Mouse (Mus musculus): ENCODE results near the gene Ptprn2. TPM values are rescaled to one million over a fixed set of nuclear protein-coding genes. Genes with fewer than 3 reads are reported as not detected.

The Ptprn2 gene
- polyA plus RNA-seq, 1 experiment from 2014 or later, result 0.30 TPM

DNA sequence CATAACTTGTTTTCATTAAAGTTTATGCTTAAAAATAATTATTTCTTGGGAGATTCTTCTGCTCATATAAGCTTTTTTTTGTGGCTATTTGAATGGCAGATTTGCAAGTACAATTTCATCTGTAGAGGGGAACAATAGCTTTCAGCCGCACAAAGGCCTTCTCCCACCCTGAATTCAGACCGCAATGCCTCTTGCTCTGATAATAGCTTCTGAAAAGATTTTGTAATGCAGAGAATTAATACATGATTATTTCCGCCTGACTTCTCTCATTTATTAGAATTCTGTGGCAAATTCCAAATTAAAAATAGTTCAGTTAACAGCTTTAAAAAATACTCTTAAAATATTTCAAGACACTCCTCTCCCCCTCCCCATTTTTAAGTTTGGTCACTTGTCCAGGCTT, 671.3 kb downstream of the Ptprn2 start:
- no peak overlapping the region for H3K4me3 ChIP-seq (ENCODE audit: low read depth, low read length)
- H3K4me2 ChIP-seq, result no peak overlapping the region
- no peak for TF ChIP-seq CTCF (IDR thresholded peaks at IDR 0.05; ENCODE audit: low read depth)
- ATAC-seq (ENCODE audit: insufficient read depth) (no peak), DNase-seq (no peak)
- no peaks in the 10 kb centered on the region for H3K9me3 ChIP-seq (ENCODE audit: low read depth, low read length)
- no peak overlapping the region for H3K9ac ChIP-seq
- H3K36me3 ChIP-seq (ENCODE audit: insufficient read depth), result no peaks in the 10 kb centered on the region
- no peak overlapping the region for H3K27ac ChIP-seq (ENCODE audit: low read depth)
- H3K27me3 ChIP-seq (ENCODE audit: insufficient read depth, low read length), result peaks cover 98% of the 10 kb centered on the region
- 76% methylated on average over 3 of the region's 3 CpGs for WGBS
- 0 out of 2 replicates have a peak, but pooled peaks cover 4% of the 10 kb centered on the region for H3K4me1 ChIP-seq (ENCODE audit: insufficient read depth)

DNA sequence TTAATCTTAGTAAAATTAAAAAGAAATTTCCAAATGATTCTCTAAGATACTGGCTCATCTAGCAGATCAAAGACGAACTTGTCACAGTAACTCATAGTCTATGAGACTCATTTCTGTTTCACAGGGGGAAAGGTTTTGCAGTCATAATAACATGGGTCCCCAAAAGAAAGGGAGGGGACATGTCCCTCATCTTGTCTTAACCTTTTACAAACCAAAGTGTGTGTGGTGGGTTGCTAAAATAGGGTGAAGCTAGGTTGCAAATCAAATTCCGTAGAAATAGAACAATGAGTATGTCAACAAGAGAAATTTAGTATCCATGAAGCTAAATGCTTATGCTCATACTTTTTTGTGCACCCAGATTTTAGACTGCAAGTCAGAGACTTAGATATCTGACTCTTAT, 671.7 kb downstream of the Ptprn2 start:
- Histone ChIP-seq H3K27ac (ENCODE audit: low read depth) (no peak overlapping the region), H3K9me3 (ENCODE audit: low read depth, low read length) (no peaks in the 10 kb centered on the region), H3K27me3 (ENCODE audit: insufficient read depth, low read length) (peaks cover 96% of the 10 kb centered on the region), H3K4me3 (ENCODE audit: low read depth, low read length) (no peak overlapping the region), H3K4me1 (ENCODE audit: insufficient read depth) (0 out of 2 replicates have a peak, but pooled peaks cover 4% of the 10 kb centered on the region), H3K4me2 (no peak overlapping the region), H3K9ac (no peak overlapping the region), H3K36me3 (ENCODE audit: insufficient read depth) (no peaks in the 10 kb centered on the region)
- ATAC-seq (ENCODE audit: insufficient read depth), result no peak
- WGBS, result 63% methylated on average over 2 of the region's 2 CpGs
- no peak for DNase-seq
- no peak for TF ChIP-seq CTCF (IDR thresholded peaks at IDR 0.05; ENCODE audit: low read depth)

- peaks cover 90% of the 10 kb centered on the region for H3K27me3 ChIP-seq (ENCODE audit: insufficient read depth, low read length)
- no peak overlapping the region for H3K4me2 ChIP-seq
- no peak for ATAC-seq (ENCODE audit: insufficient read depth)
- no peak overlapping the region for H3K27ac ChIP-seq (ENCODE audit: low read depth)
- H3K4me1 ChIP-seq (ENCODE audit: insufficient read depth), result 0 out of 2 replicates have a peak, but pooled peaks cover 4% of the 10 kb centered on the region
- H3K36me3 ChIP-seq (ENCODE audit: insufficient read depth), result no peaks in the 10 kb centered on the region
- DNase-seq, result no peak
- no peaks in the 10 kb centered on the region for H3K9me3 ChIP-seq (ENCODE audit: low read depth, low read length)
- no peak for TF ChIP-seq CTCF (IDR thresholded peaks at IDR 0.05; ENCODE audit: low read depth)
- WGBS, result 19% methylated on average over 9 of the region's 9 CpGs
- no peak overlapping the region for H3K9ac ChIP-seq
- H3K4me3 ChIP-seq (ENCODE audit: low read depth, low read length), result no peak overlapping the region
Measured at GRCm38 (mm10) chr12:117157660-117158386, 672.3 kb downstream of the Ptprn2 start.

- 10% methylated on average over 17 of the region's 17 CpGs for WGBS
- Histone ChIP-seq H3K36me3 (ENCODE audit: insufficient read depth) (no peaks in the 10 kb centered on the region), H3K27ac (ENCODE audit: low read depth) (no peak overlapping the region), H3K27me3 (ENCODE audit: insufficient read depth, low read length) (peaks cover 78% of the 10 kb centered on the region), H3K9ac (no peak overlapping the region), H3K4me3 (ENCODE audit: low read depth, low read length) (no peak overlapping the region), H3K4me2 (peak overlapping the region; percentile 51; the same call in 1 of the 2 replicates), H3K9me3 (ENCODE audit: low read depth, low read length) (no peaks in the 10 kb centered on the region), H3K4me1 (ENCODE audit: insufficient read depth) (0 out of 2 replicates have a peak, but pooled peaks cover 4% of the 10 kb centered on the region)
- ATAC-seq (ENCODE audit: insufficient read depth) (peak; percentile 30; the same call in 1 of the 2 replicates), DNase-seq (no peak)
- no peak for TF ChIP-seq CTCF (IDR thresholded peaks at IDR 0.05; ENCODE audit: low read depth)
Measured at GRCm38 (mm10) chr12:117158950-117159668, 673.6 kb downstream of the Ptprn2 start.

GRCm38 (mm10) chr12:117159669-117160210, 674.2 kb downstream of the Ptprn2 start:
- peaks cover 71% of the 10 kb centered on the region for H3K27me3 ChIP-seq (ENCODE audit: insufficient read depth, low read length)

DNA sequence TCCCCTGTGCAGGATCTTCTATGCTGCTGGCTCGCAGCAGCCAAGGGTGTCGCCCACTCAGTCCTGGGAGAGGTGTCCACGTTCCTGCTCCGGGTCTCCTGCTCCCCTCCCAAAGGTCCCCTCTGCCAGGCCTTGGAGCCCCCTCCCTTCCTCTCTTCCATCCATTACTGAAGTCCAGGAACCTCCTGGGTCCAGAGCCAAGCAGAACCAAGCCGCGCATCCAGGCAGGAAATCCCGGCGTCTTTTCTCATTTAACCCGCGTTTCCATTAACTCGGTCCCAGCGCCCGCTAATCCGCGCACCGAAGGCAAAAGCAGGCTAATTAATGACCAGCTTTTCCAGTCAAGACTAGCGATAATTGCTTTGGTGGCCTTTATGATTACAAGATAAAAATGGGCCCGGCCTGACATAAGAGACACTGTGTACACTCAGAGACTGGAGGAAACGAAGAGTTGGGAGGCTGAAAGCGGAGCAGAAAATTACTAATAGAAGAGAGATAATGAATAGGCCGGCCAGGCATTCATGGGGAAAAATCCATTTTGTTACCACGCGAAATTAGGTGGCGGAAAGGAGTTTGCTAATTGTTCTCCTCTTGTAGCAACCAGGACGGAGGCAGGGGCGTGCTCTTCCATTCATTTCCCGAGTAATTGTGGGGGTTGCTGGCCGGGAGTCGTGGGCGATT, 674.8 kb downstream of the Ptprn2 start:
- TF ChIP-seq CTCF (IDR thresholded peaks at IDR 0.05; ENCODE audit: low read depth), result no peak
- H3K9me3 ChIP-seq (ENCODE audit: low read depth, low read length), result no peaks in the 10 kb centered on the region
- H3K4me1 ChIP-seq (ENCODE audit: insufficient read depth), result 0 out of 2 replicates have a peak, but pooled peaks cover 4% of the 10 kb centered on the region
- DNase-seq (no peak), ATAC-seq (ENCODE audit: insufficient read depth) (peak; percentile 30; the same call in 1 of the 2 replicates)
- H3K4me2 ChIP-seq, result peak overlapping the region; percentile 51
- H3K9ac ChIP-seq, result no peak overlapping the region
- peaks cover 65% of the 10 kb centered on the region for H3K27me3 ChIP-seq (ENCODE audit: insufficient read depth, low read length)
- 6% methylated on average over 30 of the region's 30 CpGs for WGBS
- H3K4me3 ChIP-seq (ENCODE audit: low read depth, low read length), result peak overlapping the region; percentile 25; the same call in 1 of the 2 replicates
- no peak overlapping the region for H3K27ac ChIP-seq (ENCODE audit: low read depth)
- H3K36me3 ChIP-seq (ENCODE audit: insufficient read depth), result no peaks in the 10 kb centered on the region

More at GRCm38 (mm10) chr12:117159669-117160210, 674.2 kb downstream of the Ptprn2 start:
- no peaks in the 10 kb centered on the region for H3K9me3 ChIP-seq (ENCODE audit: low read depth, low read length)
- 7% methylated on average over 15 of the region's 15 CpGs for WGBS
- H3K9ac ChIP-seq, result no peak overlapping the region
- no peak overlapping the region for H3K27ac ChIP-seq (ENCODE audit: low read depth)
- no peak for TF ChIP-seq CTCF (IDR thresholded peaks at IDR 0.05; ENCODE audit: low read depth)
- ATAC-seq (ENCODE audit: insufficient read depth) (peak; percentile 25; the same call in 1 of the 2 replicates), DNase-seq (no peak)
- no peaks in the 10 kb centered on the region for H3K36me3 ChIP-seq (ENCODE audit: insufficient read depth)
- peak overlapping the region; percentile 51 for H3K4me2 ChIP-seq
- peak overlapping the region; percentile 25; the same call in 1 of the 2 replicates for H3K4me3 ChIP-seq (ENCODE audit: low read depth, low read length)
- 0 out of 2 replicates have a peak, but pooled peaks cover 4% of the 10 kb centered on the region for H3K4me1 ChIP-seq (ENCODE audit: insufficient read depth)

Measured in lung, embryonic 14.5 days (tissue).